8 mouse cellular contexts compared by ENCODE assay signal in genomic region chr2:155386534-155386899, GRCm38 (mm10). TPM values are rescaled to one million over a fixed set of nuclear protein-coding genes. Genes with fewer than 3 reads are reported as not detected.
DNase-seq lines count a peak whose midpoint lies in the region; ATAC-seq and TF ChIP-seq lines count a peak whose summit lies in the region.

No protein-coding gene starts in this region.

- H3K4me2 ChIP-seq in midbrain, postnatal 0 days (ENCODE audit: low read depth, low read length, poor library complexity, severe bottlenecking) = 0 out of 2 replicates have a peak overlapping the region, but pooled peaks have one; percentile 13

- H3K27me3 ChIP-seq in midbrain, postnatal 0 days (ENCODE audit: insufficient read depth, low read length) = no peaks in the 10 kb centered on the region

- no peak overlapping the region for H3K27ac ChIP-seq in midbrain, postnatal 0 days (ENCODE audit: low read depth, low read length)

- H3K4me3 ChIP-seq in midbrain, postnatal 0 days (ENCODE audit: low read depth, low read length) = no peak overlapping the region

- DNase-seq in adrenal gland, postnatal 14 days = peak; percentile 50
- no peak for DNase-seq in adrenal gland, adult 18-20 months (ENCODE audit: low spot score in 2 of 2)
- DNase-seq in left cerebral cortex, adult 18-20 months (ENCODE audit: low spot score in 2 of 2) = peak; percentile 49 to 66
- no peak for DNase-seq in left cerebral cortex, postnatal 10 days (ENCODE audit: extremely low spot score in 1 of 2, low spot score in 2 of 2)
- DNase-seq in gastrocnemius, postnatal 25 days = peak; percentile 53
- DNase-seq in midbrain, postnatal 0 days (ENCODE audit: low spot score) = no peak
- DNase-seq in urinary bladder, adult 18-20 months (ENCODE audit: low spot score in 2 of 2) = no peak
- no peak for DNase-seq in Muller cell, postnatal 12 days (ENCODE audit: inconsistent ontology term)

- WGBS in midbrain, postnatal 0 days = 10% methylated on average over 27 of the region's 27 CpGs

- H3K4me1 ChIP-seq in midbrain, postnatal 0 days (ENCODE audit: insufficient read depth, low read length) = peaks cover 15% of the 10 kb centered on the region

- H3K9ac ChIP-seq in midbrain, postnatal 0 days (replicated peaks; ENCODE audit: low read length, poor library complexity, severe bottlenecking) = no peak overlapping the region; the same call in 1 of the 2 replicates

- intact Hi-C loops in left cerebral cortex, postnatal 10 days (cut with DNase I) = no loop called here

- no peak for ATAC-seq in midbrain, postnatal 0 days (ENCODE audit: low FRiP score)

- H3K36me3 ChIP-seq in midbrain, postnatal 0 days (ENCODE audit: insufficient read depth, low read length) = peaks cover 50% of the 10 kb centered on the region; the same call in 1 of the 2 replicates

- H3K9me3 ChIP-seq in midbrain, postnatal 0 days (ENCODE audit: low read length) = no peaks in the 10 kb centered on the region

- no peak for TF ChIP-seq CTCF in midbrain, postnatal 0 days (IDR thresholded peaks at IDR 0.05)

RNA-seq across cellular contexts. Expression of gene Trp53inp2, which starts 5.7 kb away (rescaled TPM):
- 278 and 345 TPM in 2 replicates for total RNA-seq in adrenal gland, postnatal 14 days (2021)
- total RNA-seq in adrenal gland, adult 18-20 months (2021) = 100 to 1,000 TPM; 293 to 384 TPM
- 100 to 1,000 TPM; 114 to 126 TPM for total RNA-seq in left cerebral cortex, adult 18-20 months (2021)
- total RNA-seq in left cerebral cortex, postnatal 10 days (2021) = 100 to 1,000 TPM; 194 to 199 TPM
- total RNA-seq in gastrocnemius, postnatal 25 days (2021) = 100 to 1,000 TPM; 406 to 449 TPM
- total RNA-seq in midbrain, postnatal 0 days (2014; rRNA removed) = 116 and 121 TPM in 2 replicates
- 58.4 and 58.6 TPM in 2 replicates for polyA plus RNA-seq in midbrain, postnatal 0 days (2015; fragmentation: Nextera tagmentation; extraction: Ambion mirVana)

RNA-seq across cellular contexts. Expression of gene Pigu, which starts 29.3 kb away (rescaled TPM):
- 28.2 and 36.1 TPM in 2 replicates for total RNA-seq in adrenal gland, postnatal 14 days (2021)
- 10 to 100 TPM; 29.9 to 33.4 TPM for total RNA-seq in adrenal gland, adult 18-20 months (2021)
- total RNA-seq in left cerebral cortex, adult 18-20 months (2021) = 10 to 100 TPM; 27.5 to 31.2 TPM
- total RNA-seq in left cerebral cortex, postnatal 10 days (2021) = 10 to 100 TPM; 31.1 to 32.2 TPM
- 10 to 100 TPM; 19.7 to 24.9 TPM for total RNA-seq in gastrocnemius, postnatal 25 days (2021)
- total RNA-seq in midbrain, postnatal 0 days (2014; rRNA removed) = 40.4 and 44.2 TPM in 2 replicates
- polyA plus RNA-seq in midbrain, postnatal 0 days (2015; fragmentation: Nextera tagmentation; extraction: Ambion mirVana) = 54.7 and 59.6 TPM in 2 replicates

Comparison
In these comparisons a context has a peak if more than half of its experiments do, and no peak if none do; other contexts are left out.
1. DNase-seq: peak in adrenal gland, postnatal 14 days (single experiment), left cerebral cortex, adult 18-20 months (2 of 2) and gastrocnemius, postnatal 25 days (single experiment); none in adrenal gland, adult 18-20 months (0 of 2), left cerebral cortex, postnatal 10 days (0 of 2), midbrain, postnatal 0 days (single experiment), urinary bladder, adult 18-20 months (0 of 2) and Muller cell, postnatal 12 days (single experiment).